Mouse (Mus musculus) inflammation-experienced regulatory T-cells, adult 16 weeks (primary cell): ENCODE data around the gene Gm13279. TPM values are rescaled to one million over a fixed set of nuclear protein-coding genes. Genes with fewer than 3 reads are reported as not detected.

ENCODE experiments used
- polyA plus RNA-seq: library from polyadenylated mRNA; unstranded; fragments of 100-300 nt; shearing (Covaris generic); gene quantifications from one replicate; pipeline ENCODE4 v1.2.1, GENCODE M21; 2017

Gene Gm13279
- polyA plus RNA-seq, 1 experiment from 2014 or later, result not detected

Other genes with a start within 250 kb of the Gm13279 start
- not detected for gene Ifna15, start 239.2 kb upstream of the Gm13279 start, polyA plus RNA-seq
- gene Ifna14, start 225.6 kb upstream of the Gm13279 start, polyA plus RNA-seq, result not detected
- not detected for gene Ifna9, start 205.0 kb upstream of the Gm13279 start, polyA plus RNA-seq
- not detected for gene Ifna12, start 194.0 kb upstream of the Gm13279 start, polyA plus RNA-seq
- gene C87499, start 163.0 kb upstream of the Gm13279 start, polyA plus RNA-seq, result not detected
- not detected for gene Ifna13, start 152.9 kb upstream of the Gm13279 start, polyA plus RNA-seq
- gene Ifna16, start 120.5 kb upstream of the Gm13279 start, polyA plus RNA-seq, result not detected
- gene Ifna2, start 113.5 kb upstream of the Gm13279 start, polyA plus RNA-seq, result not detected
- gene Ifnab, start 106.0 kb upstream of the Gm13279 start, polyA plus RNA-seq, result not detected
- gene Gm26566, start 75.6 kb upstream of the Gm13279 start, polyA plus RNA-seq, result not detected
- 24.6 TPM for gene Klhl9, start 74.9 kb upstream of the Gm13279 start, polyA plus RNA-seq
- gene Gm13271, start 42.5 kb upstream of the Gm13279 start, polyA plus RNA-seq, result not detected
- not detected for gene Gm13283, start 37.3 kb upstream of the Gm13279 start, polyA plus RNA-seq
- gene Gm13290, start 23.6 kb upstream of the Gm13279 start, polyA plus RNA-seq, result not detected
- not detected for gene Gm13289, start 20.5 kb upstream of the Gm13279 start, polyA plus RNA-seq
- not detected for gene Gm13272, start 17.5 kb upstream of the Gm13279 start, polyA plus RNA-seq
- 0.72 TPM for gene Ifnz, start 15.3 kb upstream of the Gm13279 start, polyA plus RNA-seq
- not detected for gene Gm13276, start 11.7 kb upstream of the Gm13279 start, polyA plus RNA-seq
- gene Gm13277, start 8.8 kb upstream of the Gm13279 start, polyA plus RNA-seq, result not detected
- gene Gm13278, start 5.8 kb upstream of the Gm13279 start, polyA plus RNA-seq, result not detected
- gene Gm13275, start 2.9 kb upstream of the Gm13279 start, polyA plus RNA-seq, result not detected
- gene Gm13285, start 2.3 kb downstream of the Gm13279 start, polyA plus RNA-seq, result 1.2 TPM
- not detected for gene Gm13287, start 5.9 kb downstream of the Gm13279 start, polyA plus RNA-seq
- not detected for gene Gm13288, start 8.1 kb downstream of the Gm13279 start, polyA plus RNA-seq
- not detected for gene Ifna7, start 18.8 kb downstream of the Gm13279 start, polyA plus RNA-seq
- gene Ifna11, start 22.6 kb downstream of the Gm13279 start, polyA plus RNA-seq, result not detected
- not detected for gene Ifna6, start 30.0 kb downstream of the Gm13279 start, polyA plus RNA-seq
- not detected for gene Ifna5, start 38.1 kb downstream of the Gm13279 start, polyA plus RNA-seq
- not detected for gene Ifna4, start 44.5 kb downstream of the Gm13279 start, polyA plus RNA-seq
- not detected for gene Ifna1, start 52.7 kb downstream of the Gm13279 start, polyA plus RNA-seq
- gene Ifne, start 82.8 kb downstream of the Gm13279 start, polyA plus RNA-seq, result not detected